Mouse (Mus musculus): Measurements from ENCODE around the gene Polm. TPM values are rescaled to one million over a fixed set of nuclear protein-coding genes. Genes with fewer than 3 reads are reported as not detected.
A peak's percentile ranks its signal among the peaks of the same experiment; 100 is the strongest.

Polm gene
- polyA plus RNA-seq, 1 experiment from 2014 or later = 2.2 TPM

DNA sequence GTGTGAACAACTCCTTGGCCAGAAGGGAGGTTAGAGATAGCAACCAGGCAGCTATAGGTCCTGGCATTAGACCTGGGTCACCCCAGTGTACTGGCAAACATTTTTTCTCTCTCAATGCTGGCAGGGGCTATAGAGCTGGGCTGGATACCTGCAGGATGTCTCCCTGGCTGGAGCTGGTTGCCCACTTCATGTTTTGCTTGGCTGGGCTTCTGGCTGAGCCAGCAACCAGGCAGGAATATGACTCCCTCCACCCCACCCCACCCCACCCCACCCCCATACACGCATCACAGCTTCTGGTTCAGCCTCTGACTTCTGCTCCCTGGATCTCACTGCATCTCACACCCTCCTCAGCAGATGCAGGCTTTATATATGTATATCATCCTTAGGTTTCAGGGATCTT is 14.5 kb upstream of the Polm start:
- H3K9ac ChIP-seq = no peak overlapping the region
- H3K4me2 ChIP-seq = no peak overlapping the region
- H3K9me3 ChIP-seq (replicated peaks) = no peaks in the 10 kb centered on the region
- no peaks in the 10 kb centered on the region for H3K4me1 ChIP-seq (replicated peaks)
- DNase-seq (no peak), ATAC-seq (ENCODE audit: low read depth) (no peak)
- no peaks in the 10 kb centered on the region for H3K36me3 ChIP-seq
- H3K27me3 ChIP-seq = no peaks in the 10 kb centered on the region
- H3K27ac ChIP-seq = no peak overlapping the region
- WGBS (ENCODE audit: insufficient replicate concordance) = 41% methylated on average over 1 of the region's 1 CpGs
- no peak overlapping the region for H3K4me3 ChIP-seq (replicated peaks)

DNA sequence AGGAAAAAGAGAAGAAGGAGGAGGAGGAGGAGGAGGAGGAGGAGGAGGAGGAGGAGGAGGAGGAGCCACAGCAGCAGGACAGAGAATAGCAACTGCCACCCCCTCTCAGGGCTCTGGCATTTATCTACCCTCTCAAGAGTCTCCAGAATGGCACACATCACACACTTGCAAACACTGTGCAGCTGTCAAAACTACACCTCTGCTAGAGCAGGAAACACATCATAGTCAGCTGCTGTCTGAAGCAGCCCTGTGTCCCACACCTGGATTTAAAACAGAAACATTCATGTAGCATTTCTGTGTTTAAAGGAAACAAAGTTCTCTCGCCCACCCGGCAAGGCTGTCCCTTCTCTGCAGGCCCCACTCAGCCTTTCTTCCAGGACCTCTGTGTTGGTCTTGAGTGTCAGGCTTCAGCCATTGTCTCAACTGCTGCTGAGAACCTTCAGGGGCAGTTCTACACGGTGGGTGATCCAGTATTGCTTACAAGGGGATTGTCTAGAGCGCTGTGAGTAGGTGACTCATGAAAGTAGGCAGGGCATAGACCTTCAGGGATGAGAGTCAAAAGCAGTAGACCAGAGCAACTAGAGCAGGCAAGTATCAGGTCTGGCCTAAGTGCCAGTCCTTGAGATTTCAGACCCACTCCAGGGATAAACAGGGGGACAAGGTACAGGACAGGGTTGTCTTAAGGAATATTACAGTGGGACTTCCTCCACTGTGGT is 13.4 kb upstream of the Polm start:
- Histone ChIP-seq H3K4me2 (no peak overlapping the region), H3K9me3 (replicated peaks) (no peaks in the 10 kb centered on the region), H3K4me1 (replicated peaks) (no peaks in the 10 kb centered on the region), H3K36me3 (no peaks in the 10 kb centered on the region), H3K27ac (no peak overlapping the region), H3K4me3 (replicated peaks) (no peak overlapping the region), H3K9ac (no peak overlapping the region), H3K27me3 (no peaks in the 10 kb centered on the region)
- DNase-seq (no peak), ATAC-seq (ENCODE audit: low read depth) (no peak)
- 47% methylated on average over 4 of the region's 4 CpGs for WGBS (ENCODE audit: insufficient replicate concordance)

DNA sequence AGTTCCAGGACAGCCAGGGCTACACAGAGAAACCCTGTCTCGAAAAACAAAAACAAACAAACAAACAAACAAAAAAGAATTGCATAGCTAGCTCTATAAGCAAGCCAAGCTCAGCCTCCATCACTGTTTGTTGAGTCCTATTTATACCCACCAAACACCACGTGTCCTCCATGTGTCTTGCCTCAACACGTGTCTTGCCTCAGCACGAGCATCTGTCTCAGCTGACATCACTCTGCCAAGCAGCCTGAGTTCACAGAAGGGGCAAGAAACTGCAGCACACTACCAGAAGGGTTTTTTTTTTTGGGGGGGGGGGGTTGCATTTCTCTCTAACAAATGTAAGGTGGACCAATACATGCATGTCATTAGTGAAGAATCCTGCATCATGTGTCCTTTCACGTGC is 12.6 kb upstream of the Polm start:
- Histone ChIP-seq H3K9me3 (replicated peaks) (no peaks in the 10 kb centered on the region), H3K27ac (no peak overlapping the region), H3K4me1 (replicated peaks) (no peaks in the 10 kb centered on the region), H3K27me3 (no peaks in the 10 kb centered on the region), H3K36me3 (no peaks in the 10 kb centered on the region), H3K9ac (no peak overlapping the region), H3K4me2 (no peak overlapping the region), H3K4me3 (replicated peaks) (no peak overlapping the region)
- 48% methylated on average over 5 of the region's 5 CpGs for WGBS (ENCODE audit: insufficient replicate concordance)
- ATAC-seq (ENCODE audit: low read depth) = no peak
- no peak for DNase-seq

DNA sequence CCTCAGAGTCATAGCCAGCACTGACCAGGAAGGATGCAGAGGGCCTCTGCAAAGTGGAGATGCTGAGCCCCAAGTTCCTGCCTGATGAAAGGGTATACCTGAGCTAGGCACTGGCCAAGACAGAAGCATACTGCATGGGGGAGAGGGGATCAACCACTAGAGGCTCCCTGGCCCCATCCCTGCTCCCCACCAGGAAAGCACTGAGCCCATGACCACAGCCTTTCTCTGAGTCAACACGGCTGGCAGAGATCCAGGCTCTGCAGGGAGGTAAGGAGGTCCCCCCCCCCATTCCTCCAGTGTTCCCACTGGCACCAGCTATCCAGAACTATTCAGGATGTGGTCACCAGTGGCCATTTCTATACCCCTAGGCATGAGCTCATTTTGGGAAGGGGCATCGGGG is 11.5 kb upstream of the Polm start:
- no peak overlapping the region for H3K4me3 ChIP-seq (replicated peaks)
- H3K9ac ChIP-seq = no peak overlapping the region
- DNase-seq (no peak), ATAC-seq (ENCODE audit: low read depth) (no peak)
- H3K27ac ChIP-seq = no peak overlapping the region
- no peak overlapping the region for H3K4me2 ChIP-seq
- no peaks in the 10 kb centered on the region for H3K36me3 ChIP-seq
- H3K27me3 ChIP-seq = no peaks in the 10 kb centered on the region
- H3K9me3 ChIP-seq (replicated peaks) = no peaks in the 10 kb centered on the region
- 39% methylated on average over 2 of the region's 2 CpGs for WGBS (ENCODE audit: insufficient replicate concordance)
- H3K4me1 ChIP-seq (replicated peaks) = no peaks in the 10 kb centered on the region

DNA sequence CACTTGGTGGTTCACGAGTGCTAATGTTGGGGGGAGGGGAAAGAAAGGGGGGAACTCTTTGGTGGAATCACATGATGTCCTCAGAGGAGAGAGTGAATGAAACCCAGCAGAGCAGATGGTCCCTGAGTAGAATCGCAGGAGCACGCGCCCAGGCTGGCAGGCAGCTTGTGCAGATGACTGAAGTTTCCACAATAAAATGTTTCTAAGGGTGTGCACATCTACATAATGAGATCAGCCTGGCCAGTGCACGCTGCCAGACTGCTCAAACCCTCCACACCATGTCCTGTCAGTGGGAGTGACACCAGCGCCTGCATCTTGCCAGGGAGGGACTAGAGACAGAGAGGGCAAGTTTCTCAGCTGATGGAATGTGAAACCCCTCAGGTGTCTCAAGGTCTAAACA is 10.9 kb upstream of the Polm start:
- Histone ChIP-seq H3K36me3 (no peaks in the 10 kb centered on the region), H3K4me3 (replicated peaks) (no peak overlapping the region), H3K9me3 (replicated peaks) (no peaks in the 10 kb centered on the region), H3K27ac (no peak overlapping the region), H3K9ac (no peak overlapping the region), H3K4me2 (no peak overlapping the region), H3K4me1 (replicated peaks) (no peaks in the 10 kb centered on the region), H3K27me3 (no peaks in the 10 kb centered on the region)
- 63% methylated on average over 6 of the region's 6 CpGs for WGBS (ENCODE audit: insufficient replicate concordance)
- no peak for ATAC-seq (ENCODE audit: low read depth)
- no peak for DNase-seq

GRCm38 (mm10) chr11:5846639-5847345 is 9.0 kb upstream of the Polm start:
- ATAC-seq (ENCODE audit: low read depth) = no peak; the same call in 1 of the 2 replicates
- WGBS (ENCODE audit: insufficient replicate concordance) = 53% methylated on average over 7 of the region's 7 CpGs
- H3K4me3 ChIP-seq (replicated peaks) = no peak overlapping the region

DNA sequence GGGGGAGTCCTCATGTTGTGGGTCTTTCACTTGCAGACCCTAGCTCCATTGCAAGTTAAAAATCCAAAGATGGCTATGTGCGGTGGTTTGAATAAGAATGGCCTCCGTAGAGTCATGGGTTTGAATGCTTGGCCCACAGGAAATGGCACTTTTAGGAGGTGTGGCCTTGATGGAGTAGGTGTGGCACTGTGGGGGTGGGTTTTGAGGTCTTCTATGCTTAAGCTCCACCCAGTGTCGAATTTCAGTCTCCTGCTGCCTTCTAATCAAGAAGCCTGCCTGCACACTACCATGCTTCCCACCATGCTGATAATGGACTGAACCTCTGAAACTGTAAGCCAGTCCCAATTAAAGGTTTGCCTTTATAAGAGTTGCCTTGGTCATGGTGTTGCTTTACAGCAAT is 5.3 kb upstream of the Polm start:
- no peak for DNase-seq
- H3K36me3 ChIP-seq = no peaks in the 10 kb centered on the region
- H3K27ac ChIP-seq = no peak overlapping the region
- no peaks in the 10 kb centered on the region; the same call in 1 of the 2 replicates for H3K9me3 ChIP-seq (replicated peaks)
- H3K27me3 ChIP-seq = no peaks in the 10 kb centered on the region
- H3K9ac ChIP-seq = no peak overlapping the region
- H3K4me2 ChIP-seq = no peak overlapping the region
- peaks cover 2% of the 10 kb centered on the region; the same call in 1 of the 2 replicates for H3K4me1 ChIP-seq (replicated peaks)
- ATAC-seq (ENCODE audit: low read depth) = no peak
- H3K4me3 ChIP-seq (replicated peaks) = no peak overlapping the region
- 75% methylated on average over 3 of the region's 3 CpGs for WGBS (ENCODE audit: insufficient replicate concordance)

More at GRCm38 (mm10) chr11:5846639-5847345, 9.0 kb upstream of the Polm start:
- Histone ChIP-seq H3K27me3 (no peaks in the 10 kb centered on the region), H3K4me2 (no peak overlapping the region), H3K27ac (no peak overlapping the region), H3K4me1 (replicated peaks) (no peaks in the 10 kb centered on the region), H3K9ac (no peak overlapping the region), H3K9me3 (replicated peaks) (no peaks in the 10 kb centered on the region; the same call in 1 of the 2 replicates), H3K36me3 (no peaks in the 10 kb centered on the region)
- no peak for DNase-seq

DNA sequence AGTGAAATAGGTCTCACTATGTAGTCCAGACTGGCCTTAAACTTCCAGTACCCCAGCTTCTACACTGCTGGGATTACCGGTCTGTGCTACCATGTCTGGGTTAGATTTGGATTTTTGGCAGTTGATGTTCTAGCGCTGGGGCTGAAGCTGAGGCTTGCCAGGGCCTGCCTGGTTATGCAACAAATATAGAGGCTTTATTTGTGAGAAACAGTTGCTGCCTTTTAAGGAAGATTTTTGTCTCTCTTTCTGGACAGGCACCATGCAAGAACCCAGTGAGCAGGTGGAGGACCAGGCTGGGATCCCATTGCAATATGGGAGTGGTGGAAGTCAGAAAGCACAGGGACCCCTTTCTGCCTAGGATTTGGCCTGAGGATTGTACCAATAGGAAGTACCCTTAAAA is 3.9 kb upstream of the Polm start:
- no peak overlapping the region for H3K4me2 ChIP-seq
- H3K4me1 ChIP-seq (replicated peaks) = peaks cover 10% of the 10 kb centered on the region
- H3K36me3 ChIP-seq = no peaks in the 10 kb centered on the region
- ATAC-seq (ENCODE audit: low read depth) (no peak), DNase-seq (no peak)
- no peak overlapping the region for H3K9ac ChIP-seq
- 86% methylated on average over 2 of the region's 2 CpGs for WGBS (ENCODE audit: insufficient replicate concordance)
- H3K9me3 ChIP-seq (replicated peaks) = no peaks in the 10 kb centered on the region; the same call in 1 of the 2 replicates
- H3K27ac ChIP-seq = no peak overlapping the region
- no peak overlapping the region for H3K4me3 ChIP-seq (replicated peaks)
- no peaks in the 10 kb centered on the region for H3K27me3 ChIP-seq

- Histone ChIP-seq H3K4me3 (replicated peaks) (no peak overlapping the region), H3K9ac (no peak overlapping the region), H3K36me3 (no peaks in the 10 kb centered on the region), H3K4me1 (replicated peaks) (peaks cover 17% of the 10 kb centered on the region), H3K27me3 (no peaks in the 10 kb centered on the region), H3K4me2 (no peak overlapping the region), H3K9me3 (replicated peaks) (no peaks in the 10 kb centered on the region; the same call in 1 of the 2 replicates), H3K27ac (no peak overlapping the region)
- WGBS (ENCODE audit: insufficient replicate concordance) = 70% methylated on average over 7 of the region's 7 CpGs
- DNase-seq = no peak
- no peak for ATAC-seq (ENCODE audit: low read depth)
These were observed 2.5 kb upstream of the Polm start for GRCm38 (mm10) chr11:5840346-5840745.

DNA sequence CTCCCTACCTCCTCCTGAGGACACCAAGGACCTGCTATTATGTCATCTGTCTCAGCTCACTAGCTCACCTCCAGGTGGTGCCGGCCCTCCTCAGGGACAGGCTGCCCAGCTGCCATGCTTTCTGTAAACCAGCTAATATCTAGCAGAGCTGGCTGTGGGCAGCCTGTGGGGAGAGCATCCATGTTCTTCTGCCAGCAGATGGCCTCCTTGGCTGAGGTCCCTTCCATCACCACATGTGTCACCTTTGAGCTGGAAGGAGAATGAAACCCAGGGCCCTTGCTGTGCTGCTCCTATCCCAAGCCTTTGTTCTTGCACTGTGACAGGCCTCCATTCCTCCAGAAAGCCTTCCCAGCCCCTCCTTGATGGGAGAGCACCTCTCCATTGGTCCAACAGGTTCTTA is 1.7 kb downstream of the Polm start:
- no peak overlapping the region for H3K27ac ChIP-seq
- WGBS (ENCODE audit: insufficient replicate concordance) = 77% methylated on average over 1 of the region's 1 CpGs
- no peaks in the 10 kb centered on the region for H3K9me3 ChIP-seq (replicated peaks)
- no peak for ATAC-seq (ENCODE audit: low read depth)
- no peak overlapping the region for H3K9ac ChIP-seq
- no peak overlapping the region for H3K4me3 ChIP-seq (replicated peaks)
- H3K36me3 ChIP-seq = peaks cover 5% of the 10 kb centered on the region
- H3K4me2 ChIP-seq = peak overlapping the region; percentile 97; the same call in 1 of the 2 replicates
- H3K27me3 ChIP-seq = no peaks in the 10 kb centered on the region
- no peak for DNase-seq
- H3K4me1 ChIP-seq (replicated peaks) = peaks cover 17% of the 10 kb centered on the region

DNA sequence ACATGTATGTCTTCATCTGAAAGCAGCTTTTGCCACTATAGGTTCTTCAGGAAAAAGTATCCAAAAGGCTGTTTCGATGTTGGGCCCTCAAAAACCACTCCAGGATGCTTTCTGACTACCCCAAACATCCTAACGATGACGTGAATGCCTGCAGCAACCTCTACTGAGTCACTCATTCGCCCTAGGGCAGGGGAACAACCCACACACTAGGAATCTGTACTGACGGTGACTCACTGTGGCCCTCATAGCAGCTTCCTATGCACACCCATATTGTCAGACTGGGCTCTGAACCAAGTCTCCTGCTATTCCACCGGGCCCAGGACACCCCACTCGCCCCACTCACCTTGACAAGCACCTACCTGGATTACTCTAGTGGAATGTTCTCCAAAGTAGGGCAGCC is 2.8 kb downstream of the Polm start:
- Histone ChIP-seq H3K4me3 (replicated peaks) (no peak overlapping the region), H3K4me2 (no peak overlapping the region), H3K27ac (no peak overlapping the region), H3K9ac (no peak overlapping the region), H3K9me3 (replicated peaks) (no peaks in the 10 kb centered on the region), H3K36me3 (peaks cover 5% of the 10 kb centered on the region), H3K27me3 (no peaks in the 10 kb centered on the region), H3K4me1 (replicated peaks) (peaks cover 17% of the 10 kb centered on the region)
- DNase-seq (no peak), ATAC-seq (ENCODE audit: low read depth) (no peak)
- 81% methylated on average over 7 of the region's 7 CpGs for WGBS (ENCODE audit: insufficient replicate concordance)

- WGBS (ENCODE audit: insufficient replicate concordance) = 77% methylated on average over 9 of the region's 9 CpGs
- Histone ChIP-seq H3K4me2 (no peak overlapping the region), H3K27me3 (no peaks in the 10 kb centered on the region), H3K9ac (no peak overlapping the region), H3K27ac (no peak overlapping the region), H3K4me1 (replicated peaks) (peaks cover 22% of the 10 kb centered on the region), H3K36me3 (peaks cover 9% of the 10 kb centered on the region), H3K4me3 (replicated peaks) (no peak overlapping the region), H3K9me3 (replicated peaks) (no peaks in the 10 kb centered on the region)
- no peak for DNase-seq
- no peak for ATAC-seq (ENCODE audit: low read depth)
These were observed 3.3 kb downstream of the Polm start for GRCm38 (mm10) chr11:5834506-5834905.
